Mouse (Mus musculus) limb, embryonic 13.5 days (tissue): ENCODE results near the gene Hspa12b. TPM values are rescaled to one million over a fixed set of nuclear protein-coding genes. Genes with fewer than 3 reads are reported as not detected.
"Not testable (repeated sequence)": the region's sequence is repeated elsewhere in the genome, so short reads cannot be mapped to it uniquely, and the experiment has no call there.

ENCODE experiments used
- ATAC-seq: fragments of 200-750 bp; cut with Nextera tagmentation; 2 replicates; pipeline ENCODE4 v1.8.0; 2017; ENCODE audit warnings: low read depth, moderate number of reproducible peaks, moderate TSS enrichment; ENCODE audit not compliant: low FRiP score
- H3K27ac ChIP-seq: fragments of 300-500 bp; sonication (generic); 2 replicates; pipeline ENCODE4 v1.5.1; 2015; ENCODE audit warnings: inconsistent platforms, mild to moderate bottlenecking, moderate library complexity
- H3K27me3 ChIP-seq: fragments of 300-500 bp; sonication (generic); 2 replicates; pipeline ENCODE4 v1.6.1; 2015; ENCODE audit warnings: mild to moderate bottlenecking, inconsistent platforms
- H3K36me3 ChIP-seq: fragments of 300-500 bp; sonication (generic); 2 replicates; pipeline ENCODE4 v1.6.1; 2015; ENCODE audit warnings: inconsistent platforms, mild to moderate bottlenecking, moderate library complexity
- H3K4me1 ChIP-seq: fragments of 300-500 bp; sonication (generic); 2 replicates; pipeline ENCODE4 v1.6.1; 2015; ENCODE audit warnings: inconsistent platforms
- H3K4me2 ChIP-seq: fragments of 300-500 bp; sonication (generic); replicated peaks from 2 replicates; pipeline ENCODE4 v1.6.1; 2015; ENCODE audit warnings: inconsistent platforms, mild to moderate bottlenecking, moderate library complexity
- H3K4me3 ChIP-seq: fragments of 300-500 bp; sonication (generic); 2 replicates; pipeline ENCODE4 v1.5.1; 2015; ENCODE audit warnings: moderate library complexity, mild to moderate bottlenecking, inconsistent platforms
- H3K9ac ChIP-seq: fragments of 300-500 bp; sonication (generic); 2 replicates; pipeline ENCODE4 v1.6.1; 2015; ENCODE audit warnings: mild to moderate bottlenecking, inconsistent platforms
- H3K9me3 ChIP-seq: fragments of 300-500 bp; sonication (generic); 2 replicates; pipeline ENCODE4 v1.6.1; 2016; ENCODE audit warnings: inconsistent platforms
- WGBS: fragments of 180-500 bp; shearing (Covaris S2); methylation state at CpG from one replicate; pipeline ENCODE4 v1.1.7; 2015; 5-methylcytosine and 5-hydroxymethylcytosine counted together
- polyA plus RNA-seq: library from polyadenylated mRNA; unstranded; fragments of >200 nt; fragmentation: Nextera tagmentation; extraction: Ambion mirVana; gene quantifications from 2 replicates; pipeline ENCODE4 v1.2.1, GENCODE M21; 2015

Gene Hspa12b
- polyA plus RNA-seq, 1 experiment from 2014 or later, result 22.0 TPM

DNA sequence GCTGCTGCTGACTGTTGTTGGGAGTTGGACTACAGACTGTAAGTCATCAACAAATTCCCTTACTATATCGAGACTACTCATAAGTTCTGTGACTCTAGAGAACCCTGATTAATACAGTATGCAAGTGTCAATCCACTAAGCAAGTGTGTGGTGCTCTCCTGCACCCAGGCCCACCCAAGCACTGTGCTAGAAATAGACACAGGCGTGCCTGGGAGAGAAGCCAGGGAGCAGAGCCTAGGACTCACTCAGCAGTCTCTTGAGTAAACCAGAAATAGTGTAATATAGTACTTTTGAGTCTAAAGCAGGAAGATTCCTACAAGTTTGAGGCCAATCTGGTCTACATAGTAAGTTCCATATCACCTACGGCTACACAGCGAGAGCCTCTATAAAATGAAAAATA, 23.1 kb upstream of the Hspa12b start:
- Histone ChIP-seq H3K36me3 (no peaks in the 10 kb centered on the region), H3K4me1 (no peaks in the 10 kb centered on the region), H3K9me3 (no peaks in the 10 kb centered on the region), H3K27ac (no peak overlapping the region), H3K27me3 (no peaks in the 10 kb centered on the region), H3K9ac (no peak overlapping the region), H3K4me2 (no peak overlapping the region), H3K4me3 (no peak overlapping the region)
- ATAC-seq, result no peak
- 91% methylated on average over 4 of the region's 4 CpGs for WGBS

DNA sequence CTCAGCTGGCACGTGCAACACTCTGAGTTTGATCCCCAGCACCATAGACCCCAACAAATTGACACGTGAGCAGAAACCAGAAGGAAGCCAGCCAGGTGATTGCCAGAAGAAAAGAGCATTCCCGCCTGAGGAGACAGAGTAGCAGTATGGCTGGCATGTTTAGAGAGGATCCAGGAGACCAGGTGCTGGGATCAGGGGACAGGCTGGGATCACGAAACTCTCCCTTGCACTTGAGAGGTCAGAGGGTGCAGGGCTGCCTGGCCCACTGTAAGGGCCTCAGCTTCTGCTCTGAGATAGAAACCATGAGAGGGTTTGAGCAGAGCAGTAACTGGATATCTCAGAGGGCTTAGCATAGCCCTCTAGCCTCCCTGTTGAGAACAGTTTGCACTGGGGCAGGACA, 22.0 kb upstream of the Hspa12b start:
- not testable (repeated sequence) for ATAC-seq, H3K4me2 ChIP-seq, H3K9me3 ChIP-seq, H3K4me3 ChIP-seq, H3K36me3 ChIP-seq, H3K4me1 ChIP-seq, H3K27me3 ChIP-seq, H3K9ac ChIP-seq, H3K27ac ChIP-seq
- WGBS, result 63% methylated on average over 4 of the region's 4 CpGs

DNA sequence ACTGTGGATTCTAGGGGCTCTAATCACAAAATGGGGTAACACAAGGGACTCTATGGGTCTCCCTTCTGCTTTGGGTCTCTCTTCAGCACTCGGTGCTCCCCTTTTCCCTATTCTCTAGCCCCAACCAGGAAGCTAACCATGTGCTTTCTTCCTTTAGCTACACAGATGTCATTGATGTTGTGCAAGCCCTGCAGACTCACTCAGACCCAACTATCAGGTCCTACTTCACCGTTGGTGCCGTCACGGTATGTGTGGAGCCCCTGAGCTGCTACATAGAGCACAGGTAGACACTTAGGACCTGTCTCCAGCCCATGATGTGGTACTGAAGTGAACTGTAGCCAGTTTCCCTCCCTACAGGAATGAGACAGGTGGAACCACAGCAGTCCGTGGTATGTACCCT, 21.1 kb upstream of the Hspa12b start:
- Histone ChIP-seq H3K4me3 (no peak overlapping the region), H3K4me2 (no peak overlapping the region), H3K9me3 (no peaks in the 10 kb centered on the region), H3K27me3 (no peaks in the 10 kb centered on the region), H3K4me1 (no peaks in the 10 kb centered on the region), H3K27ac (no peak overlapping the region), H3K36me3 (no peaks in the 10 kb centered on the region), H3K9ac (no peak overlapping the region)
- 81% methylated on average over 5 of the region's 5 CpGs for WGBS
- ATAC-seq, result no peak

DNA sequence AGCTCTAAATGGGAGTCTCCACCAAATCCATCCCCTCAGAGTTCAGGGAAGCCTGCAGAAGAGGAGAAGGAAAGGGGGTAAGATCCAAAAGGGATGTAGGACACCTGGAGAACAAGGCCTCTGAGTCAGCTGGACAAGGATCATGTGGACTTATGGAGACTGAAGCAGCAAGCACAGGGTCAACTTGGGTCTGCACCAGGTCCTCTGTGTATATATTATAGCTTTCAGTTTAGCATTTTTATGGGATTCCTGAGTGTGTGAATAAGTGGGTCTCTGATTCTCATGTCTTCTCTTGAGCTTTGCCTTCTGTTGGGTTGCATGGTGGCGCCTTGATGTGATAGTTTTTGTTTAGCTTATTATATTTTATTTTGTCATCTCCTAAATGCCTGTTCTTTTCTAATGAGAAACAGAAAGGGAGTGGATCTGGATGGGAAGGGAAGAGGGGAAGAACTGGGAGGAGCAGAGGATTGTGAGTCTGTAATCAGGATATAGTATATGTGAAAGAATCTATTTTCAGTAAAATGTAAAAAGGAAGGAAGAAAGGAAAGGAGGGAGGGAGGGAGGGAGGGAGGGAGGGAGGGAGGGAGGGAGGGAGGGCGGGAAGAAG, 8.0 kb upstream of the Hspa12b start:
- 81% methylated on average over 2 of the region's 2 CpGs for WGBS
- H3K9me3 ChIP-seq, result no peaks in the 10 kb centered on the region
- no peak for ATAC-seq

DNA sequence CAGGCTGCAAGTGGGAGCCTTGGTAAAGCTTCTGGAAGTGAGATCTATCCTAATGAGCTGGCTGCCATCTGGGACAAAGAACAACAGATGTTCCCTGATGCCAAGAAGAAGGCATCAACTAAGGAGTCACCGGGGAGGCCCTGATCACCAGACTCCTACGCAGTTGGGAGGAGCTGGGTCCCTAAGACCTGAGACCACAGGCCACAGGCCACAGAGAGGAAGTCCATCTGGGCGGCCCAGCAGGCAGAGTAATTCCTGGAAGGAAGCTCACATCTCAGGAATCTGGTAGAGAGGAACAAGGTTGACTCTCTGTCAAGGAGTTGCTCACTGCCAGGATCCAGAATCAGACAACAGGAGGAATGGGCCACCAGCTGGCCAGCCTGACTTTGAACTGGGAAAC, 2.9 kb upstream of the Hspa12b start:
- 74% methylated on average over 3 of the region's 3 CpGs for WGBS
- Histone ChIP-seq H3K27me3 (no peaks in the 10 kb centered on the region), H3K4me2 (no peak overlapping the region), H3K27ac (no peak overlapping the region), H3K4me1 (peaks cover 30% of the 10 kb centered on the region), H3K9ac (0 out of 2 replicates have a peak overlapping the region, but pooled peaks have one; percentile 31), H3K36me3 (no peaks in the 10 kb centered on the region), H3K9me3 (no peaks in the 10 kb centered on the region), H3K4me3 (no peak overlapping the region)
- no peak for ATAC-seq

More for the DNA sequence above, 8.0 kb upstream of the Hspa12b start:
- Histone ChIP-seq H3K27me3 (no peaks in the 10 kb centered on the region), H3K4me3 (no peak overlapping the region), H3K27ac (no peak overlapping the region), H3K4me2 (no peak overlapping the region), H3K4me1 (no peaks in the 10 kb centered on the region), H3K36me3 (no peaks in the 10 kb centered on the region), H3K9ac (no peak overlapping the region)

DNA sequence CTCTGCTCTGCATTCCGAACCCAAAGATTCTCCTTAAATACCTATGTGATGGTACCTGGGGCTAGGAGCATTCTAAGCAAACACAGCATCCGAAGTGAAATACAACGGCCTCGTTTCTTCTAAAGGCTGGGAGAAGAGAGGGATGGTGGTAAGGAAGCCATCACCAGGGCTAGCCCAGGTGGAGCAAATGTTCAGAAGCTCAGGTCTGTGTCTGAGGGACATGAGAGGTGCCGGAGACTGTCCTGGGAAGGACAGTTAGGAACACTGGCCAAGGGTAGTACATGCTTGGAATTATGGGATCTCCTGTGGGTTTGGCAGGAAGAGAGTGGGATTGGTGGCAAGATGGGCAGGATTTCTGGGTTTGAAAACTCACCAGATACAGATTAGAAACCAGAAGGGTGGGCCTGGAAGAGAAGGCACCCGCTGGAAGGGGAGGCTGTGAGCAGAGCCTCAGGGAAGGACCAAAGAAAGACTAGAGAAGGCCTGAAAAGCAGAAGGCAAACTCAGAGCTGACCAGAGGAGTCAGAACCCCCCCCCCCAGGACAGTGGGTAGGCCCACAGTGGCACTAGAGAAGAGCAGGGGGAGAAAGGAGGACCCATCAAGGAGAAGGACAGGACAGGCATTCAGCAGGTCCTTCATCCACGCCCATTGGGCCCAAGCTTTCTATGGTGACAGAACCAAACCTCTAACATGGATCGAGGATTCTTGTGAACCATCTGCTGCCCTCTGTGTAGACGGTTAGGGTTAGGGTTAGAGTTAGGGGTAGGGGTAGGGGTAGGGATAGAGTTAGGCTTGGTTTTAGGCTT, 1.7 kb upstream of the Hspa12b start:
- WGBS, result 86% methylated on average over 9 of the region's 9 CpGs
- no peak overlapping the region for H3K4me3 ChIP-seq
- peaks cover 31% of the 10 kb centered on the region for H3K4me1 ChIP-seq
- ATAC-seq, result no peak
- no peaks in the 10 kb centered on the region for H3K9me3 ChIP-seq
- no peak overlapping the region for H3K27ac ChIP-seq
- no peak overlapping the region for H3K9ac ChIP-seq
- H3K27me3 ChIP-seq, result no peaks in the 10 kb centered on the region
- H3K36me3 ChIP-seq, result no peaks in the 10 kb centered on the region
- no peak overlapping the region for H3K4me2 ChIP-seq

DNA sequence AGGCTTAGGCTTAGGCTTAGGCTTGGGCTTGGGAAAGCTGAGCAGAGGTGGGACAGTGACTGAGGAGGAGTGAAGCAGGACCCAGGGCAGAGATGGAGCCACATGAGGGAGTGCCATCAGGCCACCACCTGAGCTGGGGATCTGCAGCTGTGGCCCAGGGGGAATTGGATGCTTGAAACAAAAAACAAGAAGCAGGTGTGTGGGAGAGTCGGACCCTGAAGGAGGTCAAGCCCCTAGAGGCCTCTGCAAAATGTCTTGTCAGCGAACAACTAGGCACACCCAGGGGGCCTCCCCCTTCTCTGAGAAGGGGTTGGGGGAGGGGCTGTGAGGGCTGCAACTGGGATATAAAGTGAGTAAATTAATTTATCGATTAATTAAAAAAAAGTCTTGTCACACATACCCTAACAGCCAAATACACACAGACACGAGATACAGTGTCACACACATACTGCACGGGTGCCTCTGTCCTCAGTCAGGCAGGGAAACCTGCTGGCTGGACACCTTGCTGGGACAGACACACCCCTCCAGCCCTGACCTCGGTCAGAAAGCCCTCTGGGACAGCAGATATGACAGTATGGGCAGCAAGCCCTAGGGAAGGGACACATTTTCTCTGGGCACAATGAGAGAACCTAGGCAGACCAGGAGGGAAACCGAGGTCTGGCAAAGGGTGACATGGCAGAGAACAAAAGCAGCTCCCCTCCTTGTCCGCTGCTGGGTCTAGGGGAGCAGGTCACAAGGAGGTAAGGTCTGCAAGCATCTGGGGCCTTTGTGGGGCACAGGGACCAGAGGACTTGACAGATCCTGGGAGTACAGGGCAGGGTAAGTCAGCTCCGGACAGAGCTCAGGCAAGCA, 890 bp upstream of the Hspa12b start:
- Histone ChIP-seq H3K4me2 (peak overlapping the region; percentile 81), H3K27me3 (no peaks in the 10 kb centered on the region), H3K36me3 (no peaks in the 10 kb centered on the region), H3K27ac (peak overlapping the region; percentile 94; the same call in 1 of the 2 replicates), H3K4me1 (peaks cover 31% of the 10 kb centered on the region), H3K9me3 (no peaks in the 10 kb centered on the region), H3K4me3 (peak overlapping the region; percentile 81; the same call in 1 of the 2 replicates), H3K9ac (peak overlapping the region; percentile 93)
- WGBS, result 45% methylated on average over 9 of the region's 9 CpGs
- peak; percentile 1; the same call in 1 of the 2 replicates for ATAC-seq

DNA sequence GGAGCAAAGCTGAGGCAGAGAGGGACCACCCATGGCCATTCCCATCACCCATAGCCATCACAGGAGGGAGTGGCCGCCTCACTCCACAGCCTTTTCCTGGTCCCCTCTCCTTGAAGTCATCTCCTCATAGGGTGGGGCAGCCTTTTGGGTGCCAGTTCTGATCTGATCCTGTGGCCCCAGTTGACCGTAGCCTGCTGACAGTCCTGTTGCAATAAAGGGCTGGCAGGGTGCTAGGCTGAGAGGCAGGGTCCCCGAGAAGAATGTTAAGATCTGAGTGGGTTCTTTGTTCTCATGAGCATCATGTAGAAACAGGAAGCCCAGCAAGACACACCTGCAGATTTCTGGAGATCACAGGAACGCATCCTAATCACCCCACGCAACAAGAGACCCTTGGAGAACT, 1.1 kb downstream of the Hspa12b start:
- 84% methylated on average over 5 of the region's 5 CpGs for WGBS
- peak overlapping the region; percentile 81 for H3K4me3 ChIP-seq
- H3K4me1 ChIP-seq, result peaks cover 39% of the 10 kb centered on the region
- ATAC-seq, result no peak
- no peaks in the 10 kb centered on the region for H3K27me3 ChIP-seq
- H3K4me2 ChIP-seq, result peak overlapping the region; percentile 81
- peaks cover 11% of the 10 kb centered on the region for H3K36me3 ChIP-seq
- H3K27ac ChIP-seq, result 0 out of 2 replicates have a peak overlapping the region, but pooled peaks have one; percentile 94
- H3K9ac ChIP-seq, result peak overlapping the region; percentile 93
- H3K9me3 ChIP-seq, result no peaks in the 10 kb centered on the region

DNA sequence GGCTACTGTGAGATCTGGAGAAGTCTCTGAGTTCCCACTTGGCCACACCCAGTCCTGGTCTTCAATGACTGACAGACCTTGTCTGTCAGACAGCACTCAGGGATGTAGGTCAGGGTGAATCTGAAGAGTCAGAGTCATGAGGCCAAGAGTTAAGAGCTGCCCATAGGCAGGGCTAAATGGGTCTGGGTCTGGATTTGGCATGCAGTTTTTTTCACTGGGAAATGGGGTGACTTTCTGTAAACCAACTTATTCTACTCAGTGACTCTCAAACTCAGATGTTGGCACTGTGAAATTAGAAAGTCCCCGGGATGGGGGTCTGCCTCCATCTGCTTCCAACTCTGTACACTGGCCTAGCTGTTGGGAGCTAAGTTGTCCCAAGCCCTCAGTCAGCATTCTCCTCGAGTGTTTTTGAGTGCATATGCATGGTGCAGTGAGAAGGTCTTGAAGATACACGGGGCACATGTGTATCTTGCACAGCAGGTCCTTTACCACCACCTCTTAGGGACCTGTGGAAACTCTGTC, 1.6 kb downstream of the Hspa12b start:
- H3K4me3 ChIP-seq, result peak overlapping the region; percentile 81
- no peak for ATAC-seq
- peaks cover 39% of the 10 kb centered on the region for H3K4me1 ChIP-seq
- H3K4me2 ChIP-seq, result peak overlapping the region; percentile 81
- peaks cover 11% of the 10 kb centered on the region for H3K36me3 ChIP-seq
- no peaks in the 10 kb centered on the region for H3K9me3 ChIP-seq
- H3K27ac ChIP-seq, result no peak overlapping the region
- H3K27me3 ChIP-seq, result no peaks in the 10 kb centered on the region
- H3K9ac ChIP-seq, result peak overlapping the region; percentile 93; the same call in 1 of the 2 replicates
- WGBS, result 85% methylated on average over 3 of the region's 3 CpGs

DNA sequence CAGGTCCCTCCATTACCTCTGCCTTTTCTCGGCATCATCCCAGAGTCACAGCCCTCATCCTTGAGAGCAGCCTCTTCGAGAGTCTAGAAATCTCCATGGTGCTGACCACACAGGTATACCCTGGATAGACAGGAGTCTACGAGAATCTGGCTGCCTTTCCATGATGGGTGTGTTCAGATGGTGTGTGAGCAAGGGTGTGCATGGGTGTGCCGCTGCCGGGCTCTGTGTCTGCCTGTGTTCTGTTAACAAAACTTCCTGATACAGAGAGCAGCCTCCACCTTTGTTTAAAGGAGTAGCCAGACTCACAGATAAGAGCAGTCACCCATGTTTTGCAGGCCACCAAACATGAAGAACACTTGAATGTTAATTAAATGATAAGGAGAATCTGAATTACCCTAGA, 2.8 kb downstream of the Hspa12b start:
- Histone ChIP-seq H3K9me3 (no peaks in the 10 kb centered on the region), H3K4me2 (peak overlapping the region; percentile 81; the same call in 1 of the 2 replicates), H3K27me3 (no peaks in the 10 kb centered on the region), H3K27ac (no peak overlapping the region), H3K4me3 (no peak overlapping the region), H3K9ac (no peak overlapping the region), H3K4me1 (peaks cover 39% of the 10 kb centered on the region), H3K36me3 (peaks cover 20% of the 10 kb centered on the region)
- 87% methylated on average over 5 of the region's 5 CpGs for WGBS
- ATAC-seq, result no peak

DNA sequence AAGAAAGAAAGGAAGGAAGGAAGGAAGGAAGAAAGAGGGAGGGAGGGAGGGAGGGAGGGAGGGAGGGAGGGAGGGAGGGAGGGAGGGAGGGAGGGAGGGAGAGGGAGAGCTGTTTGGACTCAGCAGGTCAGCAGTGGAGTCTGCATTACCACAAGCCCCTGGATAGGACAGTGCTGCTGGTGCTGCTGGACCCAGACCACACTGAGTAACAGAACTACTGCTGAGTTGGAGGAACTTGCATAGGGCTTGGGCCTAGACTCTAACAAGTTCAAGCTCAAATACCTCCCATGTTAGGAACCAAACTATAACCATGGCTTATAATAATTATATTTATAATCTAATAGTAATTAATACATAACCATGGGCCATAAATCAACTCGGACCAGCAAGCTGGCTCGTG, 3.8 kb downstream of the Hspa12b start:
- no peak overlapping the region for H3K9ac ChIP-seq
- H3K27ac ChIP-seq, result no peak overlapping the region
- H3K4me2 ChIP-seq, result no peak overlapping the region
- no peak for ATAC-seq
- H3K27me3 ChIP-seq, result no peaks in the 10 kb centered on the region
- peaks cover 42% of the 10 kb centered on the region for H3K4me1 ChIP-seq
- H3K4me3 ChIP-seq, result no peak overlapping the region
- no peaks in the 10 kb centered on the region for H3K9me3 ChIP-seq
- 83% methylated on average over 2 of the region's 2 CpGs for WGBS
- peaks cover 30% of the 10 kb centered on the region for H3K36me3 ChIP-seq
